Mouse (Mus musculus) liver, adult 2 months (tissue): ENCODE data around the gene Nccrp1.

Experiments
- CTCF ChIP-seq: fragments of 200-500 bp; IDR thresholded peaks from 2 replicates; pipeline ENCODE4 v1.5.1; 2011; ENCODE audit warnings: low read depth, low read length, control low read depth
- POLR2A ChIP-seq: fragments of 200-500 bp; IDR thresholded peaks from 2 replicates; pipeline ENCODE4 v1.6.1; 2011; ENCODE audit warnings: low read length, control low read depth; ENCODE audit not compliant: insufficient read depth; ENCODE audit errors: extremely low read depth

GRCm38 (mm10) chr7:28540526-28540925 is 6.5 kb downstream of the Nccrp1 start, which contains the start of gene Sycn:
- TF ChIP-seq CTCF (no peak), POLR2A (no peak)
